Mouse (Mus musculus): ENCODE measurements around the gene Dcxr. TPM values are rescaled to one million over a fixed set of nuclear protein-coding genes. Genes with fewer than 3 reads are reported as not detected.
"Not testable (repeated sequence)": the region's sequence is repeated elsewhere in the genome, so short reads cannot be mapped to it uniquely, and the experiment has no call there.

The Dcxr gene
- polyA plus RNA-seq (2016; fragmentation: Nextera tagmentation; extraction: Ambion mirVana): 8.4 and 10.0 TPM in 2 replicates

- peak within 1 kb of the TSS; percentile 67 for H3K9ac ChIP-seq
- H3K27me3 ChIP-seq (replicated peaks): peaks cover 51% of the 10 kb centered on the region
- H3K4me1 ChIP-seq: peaks cover 26% of the 10 kb centered on the region
- peak; percentile 89 for ATAC-seq
- H3K36me3 ChIP-seq: 0 out of 2 replicates have a peak, but pooled peaks cover 3% of the 10 kb centered on the region
- H3K27ac ChIP-seq: no peak within 1 kb of the TSS
- H3K4me3 ChIP-seq: peak within 1 kb of the TSS; percentile 65
- H3K9me3 ChIP-seq (replicated peaks): no peaks in the 10 kb centered on the region
- H3K4me2 ChIP-seq: peak within 1 kb of the TSS; percentile 92
- 0% methylated on average over 14 of the region's 14 CpGs for WGBS (ENCODE audit: insufficient replicate concordance)
These were observed at the start of gene Dcxr for GRCm38 (mm10) chr11:120727169-120727527. Gene Dcxr, minus strand, starts transcription at chr11:120727281.

- H3K36me3 ChIP-seq: peaks cover 8% of the 10 kb centered on the region
- H3K9me3 ChIP-seq (replicated peaks): no peaks in the 10 kb centered on the region
- no peak overlapping the region for H3K4me3 ChIP-seq
- no peak overlapping the region for H3K27ac ChIP-seq
- peaks cover 8% of the 10 kb centered on the region; the same call in 1 of the 2 replicates for H3K4me1 ChIP-seq
- WGBS (ENCODE audit: insufficient replicate concordance): 23% methylated on average over 15 of the region's 15 CpGs
- peak; percentile 81 for ATAC-seq
- no peak overlapping the region for H3K4me2 ChIP-seq
- peaks cover 16% of the 10 kb centered on the region for H3K27me3 ChIP-seq (replicated peaks)
- H3K9ac ChIP-seq: no peak overlapping the region
These were observed 48.8 kb upstream of the Dcxr start for GRCm38 (mm10) chr11:120775774-120776469.

GRCm38 (mm10) chr11:120773463-120774190, 46.5 kb upstream of the Dcxr start:
- no peak overlapping the region for H3K4me3 ChIP-seq
- WGBS (ENCODE audit: insufficient replicate concordance): 72% methylated on average over 7 of the region's 7 CpGs
- H3K9ac ChIP-seq: no peak overlapping the region
- 0 out of 2 replicates have a peak, but pooled peaks cover 4% of the 10 kb centered on the region for H3K9me3 ChIP-seq (replicated peaks)
- H3K4me2 ChIP-seq: no peak overlapping the region
- no peak for ATAC-seq
- H3K27me3 ChIP-seq (replicated peaks): peaks cover 16% of the 10 kb centered on the region
- H3K27ac ChIP-seq: no peak overlapping the region
- H3K36me3 ChIP-seq: no peaks in the 10 kb centered on the region
- peaks cover 8% of the 10 kb centered on the region; the same call in 1 of the 2 replicates for H3K4me1 ChIP-seq

- peaks cover 14% of the 10 kb centered on the region; the same call in 1 of the 2 replicates for H3K27me3 ChIP-seq (replicated peaks)
- no peaks in the 10 kb centered on the region for H3K36me3 ChIP-seq
- H3K4me2 ChIP-seq: no peak overlapping the region
- H3K27ac ChIP-seq: no peak overlapping the region
- H3K4me3 ChIP-seq: no peak overlapping the region
- 0 out of 2 replicates have a peak, but pooled peaks cover 4% of the 10 kb centered on the region for H3K9me3 ChIP-seq (replicated peaks)
- WGBS (ENCODE audit: insufficient replicate concordance): 73% methylated on average over 3 of the region's 3 CpGs
- no peak for ATAC-seq
- H3K9ac ChIP-seq: no peak overlapping the region
- H3K4me1 ChIP-seq: peaks cover 8% of the 10 kb centered on the region; the same call in 1 of the 2 replicates
These were observed 45.7 kb upstream of the Dcxr start for GRCm38 (mm10) chr11:120772749-120773148.

- peaks cover 40% of the 10 kb centered on the region for H3K27me3 ChIP-seq (replicated peaks)
- H3K4me3 ChIP-seq: no peak overlapping the region
- H3K9ac ChIP-seq: no peak overlapping the region
- H3K4me1 ChIP-seq: no peaks in the 10 kb centered on the region
- no peaks in the 10 kb centered on the region for H3K36me3 ChIP-seq
- no peak for ATAC-seq
- WGBS (ENCODE audit: insufficient replicate concordance): 73% methylated on average over 1 of the region's 1 CpGs
- no peak overlapping the region for H3K4me2 ChIP-seq
- H3K9me3 ChIP-seq (replicated peaks): 0 out of 2 replicates have a peak, but pooled peaks cover 4% of the 10 kb centered on the region
- no peak overlapping the region for H3K27ac ChIP-seq
These were observed 41.1 kb upstream of the Dcxr start for GRCm38 (mm10) chr11:120768206-120768605.

GRCm38 (mm10) chr11:120767023-120767422, 39.9 kb upstream of the Dcxr start:
- H3K27ac ChIP-seq; H3K4me1 ChIP-seq; H3K4me3 ChIP-seq; H3K9ac ChIP-seq; ATAC-seq; H3K4me2 ChIP-seq; H3K9me3 ChIP-seq (replicated peaks); H3K36me3 ChIP-seq: not testable (repeated sequence)
- 16% methylated on average over 4 of the region's 7 CpGs for WGBS (ENCODE audit: insufficient replicate concordance)
- H3K27me3 ChIP-seq (replicated peaks): peaks cover 47% of the 10 kb centered on the region

- 14% methylated on average over 10 of the region's 23 CpGs for WGBS (ENCODE audit: insufficient replicate concordance)
- not testable (repeated sequence) for H3K4me3 ChIP-seq, H3K27ac ChIP-seq
These were observed 36.3 kb upstream of the Dcxr start for GRCm38 (mm10) chr11:120763121-120763999.

GRCm38 (mm10) chr11:120762672-120763041, 35.6 kb upstream of the Dcxr start, which contains the start of gene Hmga1b:
Gene Hmga1b, plus strand, starts transcription at chr11:120762794.
- peaks cover 53% of the 10 kb centered on the region for H3K27me3 ChIP-seq (replicated peaks)
- H3K9me3 ChIP-seq (replicated peaks): peaks cover 22% of the 10 kb centered on the region
- H3K27ac ChIP-seq, ATAC-seq, H3K4me2 ChIP-seq, H3K4me1 ChIP-seq, H3K4me3 ChIP-seq, H3K36me3 ChIP-seq, H3K9ac ChIP-seq: not testable (repeated sequence)
- 25% methylated on average over 14 of the region's 14 CpGs for WGBS (ENCODE audit: insufficient replicate concordance)

More at GRCm38 (mm10) chr11:120763121-120763999, 36.3 kb upstream of the Dcxr start:
- H3K9ac ChIP-seq, H3K4me2 ChIP-seq, H3K36me3 ChIP-seq, H3K4me1 ChIP-seq: not testable (repeated sequence)
- peaks cover 15% of the 10 kb centered on the region for H3K9me3 ChIP-seq (replicated peaks)
- ATAC-seq: peak; percentile 51; the same call in 1 of the 2 replicates
- peaks cover 56% of the 10 kb centered on the region for H3K27me3 ChIP-seq (replicated peaks)

- no peak overlapping the region for H3K9ac ChIP-seq
- no peak overlapping the region for H3K4me3 ChIP-seq
- no peaks in the 10 kb centered on the region for H3K4me1 ChIP-seq
- H3K36me3 ChIP-seq: no peaks in the 10 kb centered on the region
- peaks cover 27% of the 10 kb centered on the region for H3K9me3 ChIP-seq (replicated peaks)
- H3K4me2 ChIP-seq: no peak overlapping the region
- WGBS (ENCODE audit: insufficient replicate concordance): 60% methylated on average over 14 of the region's 14 CpGs
- ATAC-seq: no peak
- no peak overlapping the region for H3K27ac ChIP-seq
- peaks cover 47% of the 10 kb centered on the region for H3K27me3 ChIP-seq (replicated peaks)
These were observed 35.0 kb upstream of the Dcxr start for GRCm38 (mm10) chr11:120761811-120762671.

- H3K27me3 ChIP-seq (replicated peaks): peaks cover 34% of the 10 kb centered on the region
- H3K36me3 ChIP-seq: no peaks in the 10 kb centered on the region
- peaks cover 36% of the 10 kb centered on the region for H3K9me3 ChIP-seq (replicated peaks)
These were observed 33.2 kb upstream of the Dcxr start for GRCm38 (mm10) chr11:120760236-120760635.

GRCm38 (mm10) chr11:120751606-120752005, 24.5 kb upstream of the Dcxr start:
- Histone ChIP-seq H3K4me3 (no peak overlapping the region), H3K9ac (no peak overlapping the region), H3K4me2 (no peak overlapping the region), H3K9me3 (replicated peaks) (peaks cover 5% of the 10 kb centered on the region; the same call in 1 of the 2 replicates), H3K27me3 (replicated peaks) (peaks cover 7% of the 10 kb centered on the region; the same call in 1 of the 2 replicates), H3K27ac (no peak overlapping the region), H3K36me3 (no peaks in the 10 kb centered on the region), H3K4me1 (no peaks in the 10 kb centered on the region)
- ATAC-seq: no peak
- 65% methylated on average over 4 of the region's 4 CpGs for WGBS (ENCODE audit: insufficient replicate concordance)

More at GRCm38 (mm10) chr11:120760236-120760635, 33.2 kb upstream of the Dcxr start:
- Histone ChIP-seq H3K9ac (no peak overlapping the region), H3K4me1 (no peaks in the 10 kb centered on the region), H3K4me3 (no peak overlapping the region), H3K27ac (no peak overlapping the region), H3K4me2 (no peak overlapping the region)
- 79% methylated on average over 9 of the region's 9 CpGs for WGBS (ENCODE audit: insufficient replicate concordance)
- ATAC-seq: no peak
